Mouse (Mus musculus) spleen, adult 2 months (tissue): ENCODE results near the gene Il34. TPM values are rescaled to one million over a fixed set of nuclear protein-coding genes. Genes with fewer than 3 reads are reported as not detected.
"Not testable (repeated sequence)": the region's sequence is repeated elsewhere in the genome, so short reads cannot be mapped to it uniquely, and the experiment has no call there.

Experiments used
- DNase-seq, 2 experiments: peaks; one replicate each; pipeline versions ENCODE4 v3.0.0 to v3.0.0-alpha.2; 2012 to 2021; ENCODE audit warnings: low spot score in 2 of 2, low read depth in 1 of 2
- H3K27ac ChIP-seq: fragments of 200-500 bp; 2 replicates; pipeline ENCODE4 v1.5.1; 2012; ENCODE audit warnings: low read length, inconsistent platforms; ENCODE audit not compliant: insufficient read depth
- H3K27me3 ChIP-seq: fragments of 200-500 bp; 2 replicates; pipeline ENCODE4 v1.6.1; 2012; ENCODE audit warnings: mild to moderate bottlenecking, moderate library complexity, low read length, inconsistent platforms; ENCODE audit not compliant: control insufficient read depth, insufficient read depth
- H3K36me3 ChIP-seq: fragments of 200-500 bp; 2 replicates; pipeline ENCODE4 v1.6.1; 2012; ENCODE audit warnings: mild to moderate bottlenecking, low read length, inconsistent platforms; ENCODE audit not compliant: control insufficient read depth, insufficient read depth
- H3K4me1 ChIP-seq: fragments of 200-500 bp; 2 replicates; pipeline ENCODE4 v1.6.1; 2011; ENCODE audit warnings: inconsistent platforms; ENCODE audit not compliant: control insufficient read depth, insufficient read depth, insufficient read length
- H3K4me3 ChIP-seq: fragments of 200-500 bp; 2 replicates; pipeline ENCODE4 v1.5.1; 2011; ENCODE audit warnings: mild to moderate bottlenecking, inconsistent platforms; ENCODE audit not compliant: insufficient read depth, insufficient read length; ENCODE audit errors: extremely low read depth
- CTCF ChIP-seq: fragments of 200-500 bp; IDR thresholded peaks from 2 replicates; pipeline ENCODE4 v1.5.1; 2011; ENCODE audit warnings: mild to moderate bottlenecking, inconsistent platforms; ENCODE audit not compliant: insufficient read depth, insufficient read length, insufficient replicate concordance; ENCODE audit errors: extremely low read depth
- POLR2A ChIP-seq: fragments of 200-500 bp; IDR thresholded peaks from 2 replicates; pipeline ENCODE4 v1.6.1; 2011; ENCODE audit warnings: low read depth, low read length, inconsistent platforms
- WGBS: fragments of 180-500 bp; shearing (Covaris S2); methylation state at CpG from one replicate; pipeline ENCODE4 v1.1.7; 2018; 5-methylcytosine and 5-hydroxymethylcytosine counted together
- polyA plus RNA-seq: library from polyadenylated mRNA; depleted of rRNA; stranded (reverse); fragments of >200 nt; gene quantifications from 2 replicates; pipeline ENCODE4 v1.2.3, GENCODE M21; 2012

Il34 gene
- polyA plus RNA-seq, 1 experiment: 36.0 TPM

- WGBS: 75% methylated on average over 10 of the region's 10 CpGs
- Histone ChIP-seq H3K4me1 (no peaks in the 10 kb centered on the region), H3K27ac (no peak overlapping the region), H3K27me3 (no peaks in the 10 kb centered on the region), H3K4me3 (no peak overlapping the region), H3K36me3 (no peaks in the 10 kb centered on the region)
- no peak for DNase-seq
- TF ChIP-seq CTCF: no peak
- no peak for TF ChIP-seq POLR2A
Observed at GRCm38 (mm10) chr8:110791164-110791563, 14.6 kb downstream of the Il34 start.

GRCm38 (mm10) chr8:110790270-110790669 is 15.5 kb downstream of the Il34 start:
- Histone ChIP-seq H3K36me3 (no peaks in the 10 kb centered on the region), H3K4me1 (no peaks in the 10 kb centered on the region), H3K4me3 (no peak overlapping the region), H3K27me3 (no peaks in the 10 kb centered on the region), H3K27ac (peak overlapping the region; percentile 23; the same call in 1 of the 2 replicates)
- TF ChIP-seq POLR2A (no peak), CTCF (no peak)
- DNase-seq: no peak
- WGBS: 69% methylated on average over 6 of the region's 6 CpGs

- no peak overlapping the region for H3K27ac ChIP-seq
- no peaks in the 10 kb centered on the region for H3K27me3 ChIP-seq
- H3K4me3 ChIP-seq: no peak overlapping the region
- DNase-seq: no peak
- no peaks in the 10 kb centered on the region for H3K4me1 ChIP-seq
- no peak for TF ChIP-seq CTCF
- no peak for TF ChIP-seq POLR2A
- WGBS: 70% methylated on average over 12 of the region's 12 CpGs
- H3K36me3 ChIP-seq: no peaks in the 10 kb centered on the region
Observed at GRCm38 (mm10) chr8:110789571-110789970, 16.2 kb downstream of the Il34 start.

GRCm38 (mm10) chr8:110788981-110789380 is 16.7 kb downstream of the Il34 start:
- no peak for DNase-seq
- TF ChIP-seq POLR2A: no peak
- TF ChIP-seq CTCF: no peak
- Histone ChIP-seq H3K4me1 (no peaks in the 10 kb centered on the region), H3K4me3 (no peak overlapping the region), H3K27ac (no peak overlapping the region), H3K36me3 (no peaks in the 10 kb centered on the region), H3K27me3 (no peaks in the 10 kb centered on the region)
- 73% methylated on average over 12 of the region's 12 CpGs for WGBS

DNA sequence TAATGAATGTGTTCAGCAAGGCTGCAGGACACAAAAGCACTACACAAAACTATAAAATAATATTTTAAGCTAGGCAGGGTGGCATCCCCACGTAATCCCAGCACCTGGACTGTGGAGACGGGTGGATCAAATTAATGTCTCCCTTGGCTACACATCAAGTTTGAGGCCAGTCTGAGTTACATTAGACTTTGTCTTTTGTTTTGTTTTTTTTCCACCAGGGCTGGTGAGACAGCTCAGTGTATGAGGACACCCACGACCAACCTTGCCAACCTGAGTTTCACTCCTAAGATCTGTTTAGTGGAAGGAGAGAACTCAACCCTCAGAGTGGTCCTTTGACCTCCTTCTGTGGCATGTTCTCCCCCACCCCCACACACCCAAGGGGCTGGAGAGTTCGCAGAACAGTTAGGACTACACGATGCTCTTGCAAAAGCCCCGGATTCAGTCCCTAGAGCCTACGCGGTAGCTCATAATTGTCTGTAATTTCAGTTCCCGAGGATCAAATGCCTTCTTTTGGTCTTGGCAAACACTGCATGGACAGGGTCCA is 18.2 kb downstream of the Il34 start:
- TF ChIP-seq CTCF (no peak), POLR2A (no peak)
- Histone ChIP-seq H3K4me1 (no peaks in the 10 kb centered on the region), H3K27me3 (no peaks in the 10 kb centered on the region), H3K4me3 (no peak overlapping the region), H3K36me3 (no peaks in the 10 kb centered on the region), H3K27ac (no peak overlapping the region)
- 87% methylated on average over 9 of the region's 9 CpGs for WGBS
- DNase-seq: no peak

- Histone ChIP-seq H3K4me3 (no peak overlapping the region), H3K27me3 (no peaks in the 10 kb centered on the region), H3K27ac (no peak overlapping the region), H3K4me1 (no peaks in the 10 kb centered on the region), H3K36me3 (no peaks in the 10 kb centered on the region)
- 67% methylated on average over 8 of the region's 8 CpGs for WGBS
- TF ChIP-seq CTCF (no peak), POLR2A (no peak)
- DNase-seq: no peak
Observed at GRCm38 (mm10) chr8:110786934-110787333, 18.8 kb downstream of the Il34 start.

DNA sequence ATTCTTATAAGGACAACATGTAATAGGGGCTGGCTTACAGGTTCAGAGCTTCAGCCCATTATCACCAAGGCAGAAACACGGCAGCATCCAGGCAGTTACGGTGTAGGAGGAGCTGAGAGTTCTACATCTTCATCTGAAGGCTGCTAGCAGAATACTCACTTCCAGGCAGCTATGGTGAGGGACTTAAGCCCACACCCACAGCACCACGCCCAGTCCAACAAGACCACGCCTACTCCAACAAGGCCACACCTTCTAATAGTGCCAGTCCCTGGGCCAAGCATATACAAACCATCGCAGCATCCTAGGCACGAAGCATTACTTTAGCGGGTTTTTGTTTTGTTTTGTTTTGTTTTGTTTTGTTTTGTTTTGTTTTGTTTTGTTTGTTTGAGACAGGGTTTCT is 19.2 kb downstream of the Il34 start:
- not testable (repeated sequence) for H3K27me3 ChIP-seq, H3K27ac ChIP-seq, H3K36me3 ChIP-seq, H3K4me1 ChIP-seq, DNase-seq, H3K4me3 ChIP-seq
- WGBS: 81% methylated on average over 7 of the region's 7 CpGs
